Mouse (Mus musculus): ENCODE results near the gene Coro7.

- TF ChIP-seq POLR2A (IDR thresholded peaks at IDR 0.05; ENCODE audit: borderline replicate concordance, extremely low read depth, low read depth, low read length) (no peak), CTCF (IDR thresholded peaks at IDR 0.05; ENCODE audit: insufficient read depth, low read length) (no peak)
Measured at GRCm38 (mm10) chr16:4670317-4670716, 9.3 kb downstream of the Coro7 start.
